Mouse (Mus musculus): Measurements from ENCODE around the gene Nrxn1. TPM values are rescaled to one million over a fixed set of nuclear protein-coding genes. Genes with fewer than 3 reads are reported as not detected.

The Nrxn1 gene
- polyA plus RNA-seq, 1 experiment from 2014 or later: 2.8 TPM

DNA sequence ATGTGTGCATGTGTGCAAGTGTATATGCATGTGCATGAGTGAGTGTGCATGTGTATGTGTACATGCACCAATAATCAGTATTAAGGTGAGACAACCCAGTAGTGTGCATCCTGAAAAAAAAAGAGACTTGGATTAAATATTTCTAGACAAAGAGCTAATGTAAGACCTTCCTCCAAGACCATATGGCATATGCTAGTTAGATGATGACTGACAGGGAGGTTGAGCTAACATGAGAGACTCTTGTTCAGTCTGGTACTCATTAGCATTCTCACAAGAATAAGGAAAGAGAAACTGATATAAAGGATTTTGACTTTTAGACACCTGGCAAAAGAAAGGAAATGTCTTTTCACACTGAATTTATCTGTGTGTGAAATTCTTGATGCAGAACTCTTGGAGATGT lies 408.7 kb downstream of the Nrxn1 start:
- Histone ChIP-seq H3K27ac (no peak overlapping the region), H3K27me3 (replicated peaks) (no peaks in the 10 kb centered on the region), H3K9ac (no peak overlapping the region), H3K36me3 (no peaks in the 10 kb centered on the region), H3K4me3 (replicated peaks) (no peak overlapping the region), H3K9me3 (no peaks in the 10 kb centered on the region), H3K4me1 (replicated peaks) (no peaks in the 10 kb centered on the region), H3K4me2 (replicated peaks) (no peak overlapping the region)
- ATAC-seq: no peak

- Histone ChIP-seq H3K9me3 (no peaks in the 10 kb centered on the region), H3K9ac (no peak overlapping the region), H3K4me3 (replicated peaks) (no peak overlapping the region), H3K4me2 (replicated peaks) (no peak overlapping the region), H3K36me3 (no peaks in the 10 kb centered on the region), H3K4me1 (replicated peaks) (no peaks in the 10 kb centered on the region), H3K27ac (no peak overlapping the region), H3K27me3 (replicated peaks) (no peaks in the 10 kb centered on the region)
- no peak for ATAC-seq
- 84% methylated on average over 1 of the region's 1 CpGs for WGBS
Measured at GRCm38 (mm10) chr17:90681019-90681418, 411.9 kb downstream of the Nrxn1 start.

- H3K9me3 ChIP-seq: no peaks in the 10 kb centered on the region
- 36% methylated on average over 2 of the region's 2 CpGs for WGBS
- H3K4me1 ChIP-seq (replicated peaks): no peaks in the 10 kb centered on the region
- H3K27ac ChIP-seq: no peak overlapping the region
- no peaks in the 10 kb centered on the region for H3K36me3 ChIP-seq
- no peak for ATAC-seq
- H3K4me3 ChIP-seq (replicated peaks): no peak overlapping the region
- H3K4me2 ChIP-seq (replicated peaks): no peak overlapping the region
- H3K9ac ChIP-seq: no peak overlapping the region
- no peaks in the 10 kb centered on the region for H3K27me3 ChIP-seq (replicated peaks)
Measured at GRCm38 (mm10) chr17:90676676-90677075, 416.2 kb downstream of the Nrxn1 start.

- Histone ChIP-seq H3K36me3 (no peaks in the 10 kb centered on the region), H3K9me3 (no peaks in the 10 kb centered on the region), H3K27ac (no peak overlapping the region), H3K4me2 (replicated peaks) (no peak overlapping the region), H3K4me1 (replicated peaks) (no peaks in the 10 kb centered on the region), H3K9ac (no peak overlapping the region), H3K27me3 (replicated peaks) (no peaks in the 10 kb centered on the region), H3K4me3 (replicated peaks) (no peak overlapping the region)
- no peak for ATAC-seq
- 89% methylated on average over 2 of the region's 2 CpGs for WGBS
Measured at GRCm38 (mm10) chr17:90662318-90662717, 430.6 kb downstream of the Nrxn1 start.

DNA sequence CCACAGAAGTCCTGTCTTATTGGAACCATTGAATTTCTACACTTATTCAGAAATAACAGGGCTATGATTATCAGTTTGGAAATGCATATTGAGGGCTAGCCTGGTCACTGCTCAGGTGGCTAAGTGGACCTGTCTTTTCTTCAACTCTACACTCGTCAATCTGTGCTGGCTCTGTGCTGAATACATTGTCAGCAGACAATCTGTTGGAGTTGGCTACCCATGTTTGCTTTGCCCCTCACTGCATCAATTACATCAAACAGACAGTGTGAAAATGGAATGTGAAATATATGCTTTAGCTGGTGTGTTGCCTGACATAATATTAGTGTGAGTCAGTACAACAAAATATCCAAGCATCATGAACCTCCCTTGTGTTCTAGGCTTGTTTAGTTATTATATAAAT lies 438.4 kb downstream of the Nrxn1 start:
- H3K9me3 ChIP-seq: no peaks in the 10 kb centered on the region
- no peaks in the 10 kb centered on the region for H3K4me1 ChIP-seq (replicated peaks)
- 70% methylated on average over 1 of the region's 1 CpGs for WGBS
- H3K36me3 ChIP-seq: no peaks in the 10 kb centered on the region
- H3K4me2 ChIP-seq (replicated peaks): no peak overlapping the region
- H3K9ac ChIP-seq: no peak overlapping the region
- no peak for ATAC-seq
- H3K4me3 ChIP-seq (replicated peaks): no peak overlapping the region
- no peaks in the 10 kb centered on the region for H3K27me3 ChIP-seq (replicated peaks)
- no peak overlapping the region for H3K27ac ChIP-seq

- Histone ChIP-seq H3K9me3 (no peaks in the 10 kb centered on the region), H3K4me2 (replicated peaks) (no peak overlapping the region), H3K27me3 (replicated peaks) (no peaks in the 10 kb centered on the region), H3K36me3 (no peaks in the 10 kb centered on the region), H3K4me1 (replicated peaks) (no peaks in the 10 kb centered on the region), H3K27ac (no peak overlapping the region), H3K4me3 (replicated peaks) (no peak overlapping the region), H3K9ac (no peak overlapping the region)
- 68% methylated on average over 2 of the region's 2 CpGs for WGBS
- no peak for ATAC-seq
Measured at GRCm38 (mm10) chr17:90653347-90653746, 439.5 kb downstream of the Nrxn1 start.

DNA sequence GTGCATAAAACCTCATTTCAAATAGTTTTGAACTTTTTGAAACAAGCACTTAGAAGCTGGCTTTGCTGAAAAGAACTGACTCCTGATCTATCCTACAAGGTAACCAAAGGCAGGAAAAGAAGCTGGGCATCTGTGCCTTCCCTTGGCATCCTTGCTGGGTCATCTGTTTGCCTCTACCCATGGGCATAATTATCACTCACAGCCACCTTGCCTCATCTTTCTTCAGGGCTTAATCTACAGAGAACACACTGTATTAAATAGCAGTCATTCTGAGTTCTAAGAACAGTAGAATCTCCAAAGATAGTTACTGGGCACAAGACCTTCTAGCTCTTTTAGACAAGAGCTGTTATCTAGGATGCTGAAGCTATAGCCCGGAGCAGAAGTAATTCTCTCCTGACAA lies 442.6 kb downstream of the Nrxn1 start:
- H3K4me3 ChIP-seq (replicated peaks): no peak overlapping the region
- WGBS: 44% methylated on average over 1 of the region's 1 CpGs
- H3K27ac ChIP-seq: no peak overlapping the region
- H3K36me3 ChIP-seq: no peaks in the 10 kb centered on the region
- no peak overlapping the region for H3K4me2 ChIP-seq (replicated peaks)
- H3K9ac ChIP-seq: no peak overlapping the region
- no peaks in the 10 kb centered on the region for H3K27me3 ChIP-seq (replicated peaks)
- no peaks in the 10 kb centered on the region for H3K9me3 ChIP-seq
- no peaks in the 10 kb centered on the region for H3K4me1 ChIP-seq (replicated peaks)
- no peak for ATAC-seq

- 52% methylated on average over 2 of the region's 2 CpGs for WGBS
- Histone ChIP-seq H3K27ac (no peak overlapping the region), H3K4me3 (replicated peaks) (no peak overlapping the region), H3K9ac (no peak overlapping the region), H3K27me3 (replicated peaks) (no peaks in the 10 kb centered on the region), H3K4me1 (replicated peaks) (no peaks in the 10 kb centered on the region), H3K9me3 (no peaks in the 10 kb centered on the region), H3K4me2 (replicated peaks) (no peak overlapping the region), H3K36me3 (no peaks in the 10 kb centered on the region)
- ATAC-seq: no peak
Measured at GRCm38 (mm10) chr17:90638970-90639524, 453.8 kb downstream of the Nrxn1 start.

DNA sequence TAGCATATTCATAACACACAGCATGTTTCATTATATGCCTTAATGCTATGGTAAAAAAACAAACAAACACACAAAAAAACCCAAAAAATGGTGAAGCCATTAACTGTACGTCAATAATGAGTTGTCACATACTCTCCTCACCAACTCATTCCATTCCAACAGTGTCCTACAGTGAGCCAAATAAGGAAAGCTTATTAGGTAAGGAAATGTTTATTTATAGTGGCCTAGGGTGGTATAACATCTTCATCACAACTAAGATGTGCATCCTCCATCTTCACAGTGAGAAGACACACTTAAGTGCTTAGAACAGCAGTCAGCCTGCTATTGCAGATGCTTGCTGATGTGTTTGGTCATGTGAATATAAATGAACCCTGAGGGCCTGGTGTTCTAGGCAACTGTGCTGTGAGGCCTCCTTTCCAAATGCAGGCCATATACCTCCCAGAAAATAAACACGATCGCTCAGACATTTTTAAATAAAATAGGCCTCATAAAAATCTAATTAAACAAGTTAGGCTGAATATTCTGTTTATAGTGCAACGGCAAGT lies 454.6 kb downstream of the Nrxn1 start:
- Histone ChIP-seq H3K27ac (no peak overlapping the region), H3K4me3 (replicated peaks) (no peak overlapping the region), H3K27me3 (replicated peaks) (no peaks in the 10 kb centered on the region), H3K4me2 (replicated peaks) (no peak overlapping the region), H3K9ac (no peak overlapping the region), H3K4me1 (replicated peaks) (no peaks in the 10 kb centered on the region), H3K9me3 (no peaks in the 10 kb centered on the region), H3K36me3 (no peaks in the 10 kb centered on the region)
- 71% methylated on average over 4 of the region's 4 CpGs for WGBS
- ATAC-seq: no peak

DNA sequence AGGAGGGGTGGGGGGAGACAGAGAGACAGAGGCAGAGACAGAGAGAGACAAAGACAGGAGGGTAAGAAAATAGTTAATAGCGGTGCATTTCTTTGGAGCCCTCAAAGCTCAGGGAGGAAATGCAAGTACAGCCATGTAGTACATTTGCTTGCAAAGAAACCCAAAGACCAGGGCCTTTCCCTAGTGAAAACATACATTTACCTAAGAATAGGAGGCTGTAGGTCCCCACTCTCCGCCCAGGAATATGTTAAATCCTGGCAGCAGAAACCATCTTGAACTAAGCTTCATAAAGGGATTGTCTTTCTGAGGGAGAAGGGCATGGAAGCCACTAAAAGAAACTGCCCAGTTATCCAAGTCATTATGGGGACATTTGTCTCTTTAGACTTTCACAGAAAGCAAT lies 461.5 kb downstream of the Nrxn1 start:
- Histone ChIP-seq H3K4me3 (replicated peaks) (no peak overlapping the region), H3K9me3 (no peaks in the 10 kb centered on the region), H3K4me1 (replicated peaks) (no peaks in the 10 kb centered on the region), H3K4me2 (replicated peaks) (no peak overlapping the region), H3K27ac (no peak overlapping the region), H3K36me3 (no peaks in the 10 kb centered on the region), H3K9ac (no peak overlapping the region), H3K27me3 (replicated peaks) (no peaks in the 10 kb centered on the region)
- 56% methylated on average over 2 of the region's 2 CpGs for WGBS
- ATAC-seq: no peak

GRCm38 (mm10) chr17:90629851-90630250 lies 463.0 kb downstream of the Nrxn1 start:
- H3K27ac ChIP-seq: no peak overlapping the region
- H3K9ac ChIP-seq: no peak overlapping the region
- H3K36me3 ChIP-seq: no peaks in the 10 kb centered on the region
- no peak overlapping the region for H3K4me2 ChIP-seq (replicated peaks)
- no peaks in the 10 kb centered on the region for H3K9me3 ChIP-seq
- no peak overlapping the region for H3K4me3 ChIP-seq (replicated peaks)
- H3K27me3 ChIP-seq (replicated peaks): no peaks in the 10 kb centered on the region
- ATAC-seq: no peak
- no peaks in the 10 kb centered on the region for H3K4me1 ChIP-seq (replicated peaks)
- WGBS: 59% methylated on average over 13 of the region's 13 CpGs

GRCm38 (mm10) chr17:90628469-90628868 lies 464.4 kb downstream of the Nrxn1 start:
- ATAC-seq: peak; percentile 45; the same call in 1 of the 2 replicates
- Histone ChIP-seq H3K4me1 (replicated peaks) (no peaks in the 10 kb centered on the region), H3K27me3 (replicated peaks) (no peaks in the 10 kb centered on the region), H3K4me3 (replicated peaks) (no peak overlapping the region), H3K4me2 (replicated peaks) (no peak overlapping the region), H3K27ac (no peak overlapping the region), H3K9ac (no peak overlapping the region), H3K9me3 (no peaks in the 10 kb centered on the region), H3K36me3 (no peaks in the 10 kb centered on the region)
- 31% methylated on average over 2 of the region's 2 CpGs for WGBS

DNA sequence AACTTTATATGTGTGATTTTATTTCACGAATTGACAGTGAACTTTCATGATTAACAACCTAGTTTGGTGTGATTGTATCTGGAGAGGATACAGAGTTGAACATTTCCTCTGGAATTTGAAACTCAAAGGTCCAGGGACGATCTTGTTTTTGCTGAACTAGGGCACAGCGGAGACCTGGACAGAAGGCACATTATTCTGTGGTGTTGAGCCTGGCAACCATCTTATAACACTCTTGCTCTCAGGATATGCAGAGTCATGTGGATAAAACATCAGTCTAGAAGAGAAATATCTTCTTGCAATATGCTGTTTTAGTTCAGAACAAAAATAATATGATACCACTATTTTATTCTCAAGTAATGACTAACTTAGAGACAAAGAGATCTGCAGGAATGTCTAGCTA lies 464.9 kb downstream of the Nrxn1 start:
- H3K36me3 ChIP-seq: no peaks in the 10 kb centered on the region
- no peaks in the 10 kb centered on the region for H3K9me3 ChIP-seq
- H3K4me1 ChIP-seq (replicated peaks): no peaks in the 10 kb centered on the region
- 59% methylated on average over 3 of the region's 3 CpGs for WGBS
- H3K9ac ChIP-seq: no peak overlapping the region
- ATAC-seq: no peak
- H3K4me2 ChIP-seq (replicated peaks): no peak overlapping the region
- no peaks in the 10 kb centered on the region for H3K27me3 ChIP-seq (replicated peaks)
- H3K27ac ChIP-seq: no peak overlapping the region
- H3K4me3 ChIP-seq (replicated peaks): no peak overlapping the region
